Mouse (Mus musculus): ENCODE data around the gene Fabp6.

DNA sequence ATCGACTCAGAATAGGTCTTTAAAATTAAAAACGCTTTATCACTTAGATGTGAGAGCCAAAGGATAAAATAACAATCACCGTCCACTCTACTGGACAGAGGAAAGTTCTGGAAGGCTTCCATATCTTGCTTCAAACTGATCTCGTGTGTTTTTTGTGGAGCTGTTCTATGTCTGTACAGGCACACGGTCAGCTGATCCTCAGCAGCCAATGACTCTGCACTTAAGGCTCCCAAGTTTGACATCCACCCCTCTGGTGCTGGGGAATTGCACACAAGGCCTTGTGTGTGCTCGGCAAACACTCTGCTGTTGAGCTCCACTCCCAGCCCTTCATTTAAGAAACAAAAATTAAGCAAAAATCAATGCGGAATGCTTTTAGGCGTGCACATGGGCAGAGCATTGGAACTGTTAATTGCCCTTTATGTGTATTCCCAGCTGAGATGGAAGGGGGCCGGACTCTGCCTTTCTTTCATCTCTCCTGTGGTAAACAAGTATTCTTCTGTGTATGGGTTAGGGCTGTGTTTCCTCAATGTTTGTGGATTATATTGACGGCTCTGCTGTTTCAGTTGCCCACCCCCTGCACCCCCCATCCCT lies 37.6 kb downstream of the Fabp6 start:
- TF ChIP-seq ZNF384 (IDR thresholded peaks at IDR 0.05; ENCODE audit: low read depth, low read length) (no peak), CHD2 (IDR thresholded peaks at IDR 0.05; ENCODE audit: low read depth, low read length) (no peak), MAFK (IDR thresholded peaks at IDR 0.05; ENCODE audit: insufficient read depth, low read depth, low read length) (no peak), ZC3H11A (IDR thresholded peaks at IDR 0.05; ENCODE audit: borderline replicate concordance, low read depth, low read length) (no peak), HCFC1 (IDR thresholded peaks at IDR 0.05; ENCODE audit: borderline replicate concordance, insufficient read depth, low read length) (no peak)

Data from ES-E14 (cell line).